Mouse (Mus musculus) kidney, postnatal 10 days (tissue): ENCODE measurements at regions not wholly inside any gene's neighbourhood (a gene's known extent, or its start where the extent isn't known, plus 50 kb on each side); places are given as distances from the start of the nearest gene placed in this dataset.

Experiments
- DNase-seq: peaks from one replicate; pipeline ENCODE4 v3.0.0; 2021; ENCODE audit warnings: mixed read lengths

GRCm38 (mm10) chr14:102925769-102926443, 56.5 kb downstream of the Kctd12 start:
- peak; percentile 6 for DNase-seq

- no peak for DNase-seq
Observed at GRCm38 (mm10) chr14:102924674-102925073, 57.8 kb downstream of the Kctd12 start.

DNA sequence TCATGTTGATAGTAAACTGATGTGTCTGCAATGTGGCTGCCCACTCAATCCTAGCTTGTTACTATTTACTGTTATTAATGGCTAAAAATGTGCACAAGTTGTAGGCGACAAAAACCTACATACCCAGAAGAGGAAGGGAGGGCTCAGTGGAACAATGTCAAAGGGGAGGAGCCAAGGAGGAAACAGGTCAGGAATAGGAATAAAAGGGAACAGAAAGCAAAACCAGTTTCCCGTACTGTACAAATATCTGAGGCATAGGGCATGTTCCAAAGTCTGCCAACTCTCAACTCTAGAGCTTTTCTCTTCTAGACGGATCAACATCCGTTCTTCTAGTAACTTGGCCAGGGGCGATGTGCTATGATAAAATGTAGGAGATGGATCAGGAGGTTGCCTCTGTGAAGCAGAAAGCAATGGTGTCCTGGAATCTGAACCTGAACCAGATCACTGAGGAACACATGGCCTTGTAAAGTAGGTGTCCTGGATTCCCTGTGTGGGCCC, 59.9 kb downstream of the Kctd12 start:
- DNase-seq: no peak

DNA sequence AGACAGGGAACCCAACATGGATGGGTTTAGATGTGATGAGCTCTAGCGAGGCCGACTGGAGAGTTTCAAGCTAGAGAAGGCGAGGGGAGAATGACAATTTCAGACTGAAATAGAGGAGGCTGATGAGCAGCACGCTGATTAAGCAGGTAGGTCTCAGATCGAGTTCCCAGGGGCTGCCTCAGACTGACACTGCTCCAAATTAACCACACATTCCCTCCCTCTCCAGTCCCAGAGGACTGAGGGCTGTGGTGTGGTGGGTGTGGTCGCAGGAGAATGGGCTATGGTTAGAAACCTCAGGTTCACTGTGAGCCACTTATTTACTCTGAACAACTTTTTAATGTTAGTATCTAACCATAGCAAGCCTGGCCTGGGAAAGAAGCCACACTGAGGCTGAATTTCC, 62.0 kb downstream of the Kctd12 start:
- no peak for DNase-seq

DNA sequence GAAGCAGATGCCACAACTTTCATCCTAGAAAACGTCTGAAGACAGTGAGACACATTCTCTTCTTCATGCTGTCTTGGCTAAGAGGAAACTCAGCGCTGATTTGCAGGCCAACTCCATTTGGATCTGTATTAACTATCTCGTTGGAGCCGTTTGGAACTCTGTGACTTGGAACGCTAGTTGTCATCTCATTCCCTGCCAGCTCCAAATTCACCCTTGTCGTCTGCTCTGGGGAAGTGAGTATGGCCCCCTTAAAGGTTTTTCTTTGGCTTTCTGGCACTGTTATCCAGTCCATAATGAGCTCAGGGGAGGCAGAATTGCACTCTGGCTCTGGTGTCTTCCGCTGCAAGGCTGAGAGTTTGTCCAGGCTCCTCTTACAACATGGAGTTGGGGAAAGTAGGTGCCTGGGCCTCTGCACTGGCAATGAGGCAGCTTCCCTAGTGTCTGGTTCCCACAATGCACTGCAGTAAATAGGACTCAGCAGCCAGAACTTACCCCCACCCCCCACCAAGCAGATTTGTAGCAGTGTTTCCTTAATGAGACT, 63.1 kb downstream of the Kctd12 start:
- DNase-seq: no peak

DNA sequence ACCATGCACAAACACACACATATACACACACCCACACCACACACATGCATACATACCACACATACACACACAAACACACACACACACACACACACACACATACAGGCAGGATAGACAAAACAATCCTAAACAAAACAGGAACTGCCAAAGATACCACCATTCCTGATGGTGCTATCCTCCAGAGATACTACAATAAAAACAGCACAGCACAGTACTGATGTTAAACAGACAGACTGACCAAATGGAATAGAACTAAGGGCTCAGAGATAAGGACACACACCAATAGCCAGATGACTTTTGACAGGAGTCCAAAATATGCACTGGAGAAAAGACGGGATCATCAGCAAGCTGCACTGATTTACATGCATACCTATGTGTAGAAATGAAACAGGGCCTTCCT, 64.5 kb downstream of the Kctd12 start:
- no peak for DNase-seq

DNA sequence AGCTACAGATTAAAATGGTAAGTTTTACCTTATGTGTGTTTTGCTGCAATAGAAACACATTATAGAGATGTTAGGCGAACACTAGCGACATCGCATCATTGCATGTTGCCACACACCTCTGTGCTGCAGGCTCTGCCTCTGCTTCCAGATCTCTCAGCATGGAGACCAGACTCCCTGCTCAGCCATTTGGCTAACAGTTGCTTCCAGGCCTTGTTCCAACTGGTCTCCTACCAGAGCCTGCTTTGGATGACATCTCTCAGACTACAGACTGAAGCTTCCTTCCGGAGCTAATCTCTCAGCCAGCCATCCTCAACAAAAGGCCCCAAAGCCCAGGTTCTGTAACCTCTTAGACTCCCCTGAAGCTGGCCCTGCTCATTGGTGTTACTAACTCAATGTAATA, 66.5 kb downstream of the Kctd12 start:
- DNase-seq: peak; percentile 12

- no peak for DNase-seq
Observed at GRCm38 (mm10) chr14:102911582-102911981, 70.9 kb downstream of the Kctd12 start.

- no peak for DNase-seq
Observed at GRCm38 (mm10) chr14:102908990-102909389, 73.4 kb downstream of the Kctd12 start.

GRCm38 (mm10) chr14:102907411-102908103, 74.9 kb downstream of the Kctd12 start:
- no peak for DNase-seq

- DNase-seq: no peak
Observed at GRCm38 (mm10) chr14:102906826-102907225, 75.6 kb downstream of the Kctd12 start.

GRCm38 (mm10) chr14:102906286-102906685, 76.2 kb downstream of the Kctd12 start:
- peak; percentile 9 for DNase-seq

DNA sequence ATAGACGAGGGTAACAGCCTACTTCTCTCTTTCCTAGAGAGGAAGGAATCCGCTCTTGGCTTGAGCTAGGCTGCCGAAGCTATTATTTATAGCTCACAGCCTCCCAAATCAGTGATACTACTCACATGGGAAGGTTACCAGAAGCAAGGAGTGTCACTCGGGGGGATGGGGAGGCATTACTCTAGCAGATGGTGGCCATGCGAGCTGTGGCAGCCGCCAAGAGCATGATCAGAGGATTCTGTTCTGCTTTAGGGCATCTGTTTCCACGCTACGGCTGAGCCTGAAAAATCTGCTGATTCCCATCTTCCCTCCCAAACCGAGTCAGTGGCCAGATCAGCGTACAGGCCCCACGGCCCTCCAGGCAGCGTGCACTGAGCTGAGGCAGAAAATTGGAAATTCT, 79.5 kb downstream of the Kctd12 start:
- peak; percentile 38 for DNase-seq

GRCm38 (mm10) chr14:102902236-102902635, 80.2 kb downstream of the Kctd12 start:
- no peak for DNase-seq

DNA sequence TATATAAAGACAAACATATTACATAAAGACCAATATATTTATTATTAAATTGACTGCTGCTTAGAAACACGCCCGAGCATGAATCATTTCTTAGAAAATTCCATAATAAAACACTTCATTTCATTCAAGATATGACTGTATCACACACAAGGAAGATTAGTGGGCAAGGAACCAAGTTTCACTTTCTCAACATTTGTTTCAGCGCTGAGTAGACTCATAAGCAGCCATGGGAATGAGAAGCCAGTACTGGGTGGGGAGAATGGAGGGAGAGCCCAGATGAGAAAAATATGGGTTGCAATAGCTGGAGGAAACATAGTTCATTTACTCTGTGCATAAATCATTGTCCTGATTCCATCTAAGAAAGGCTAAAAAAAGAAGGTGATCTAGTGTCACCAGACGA, 84.0 kb downstream of the Kctd12 start:
- no peak for DNase-seq

DNA sequence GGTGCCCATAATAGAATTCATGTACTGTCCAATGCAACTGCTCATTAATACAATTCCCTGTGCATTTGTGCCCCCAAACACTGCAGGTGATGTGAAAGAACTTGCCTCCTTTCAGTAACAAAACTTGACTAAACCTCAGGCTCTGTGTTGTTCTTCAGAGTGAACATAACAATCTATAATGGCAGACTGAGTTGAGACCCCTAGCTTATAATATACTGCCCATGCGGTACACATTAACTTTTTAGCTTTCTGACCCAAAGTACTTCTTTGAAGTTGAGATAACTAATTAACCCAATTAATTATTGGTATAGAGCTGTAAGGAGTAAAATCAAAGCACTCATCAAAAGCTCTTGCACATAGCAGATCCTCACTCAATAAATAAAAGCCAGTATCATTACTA, 85.4 kb downstream of the Kctd12 start:
- no peak for DNase-seq

- no peak for DNase-seq
Observed at GRCm38 (mm10) chr14:102896527-102896926, 85.9 kb downstream of the Kctd12 start.

GRCm38 (mm10) chr14:102893241-102893640, 89.2 kb downstream of the Kctd12 start:
- no peak for DNase-seq

GRCm38 (mm10) chr14:102891552-102891951, 90.9 kb downstream of the Kctd12 start:
- no peak for DNase-seq

DNA sequence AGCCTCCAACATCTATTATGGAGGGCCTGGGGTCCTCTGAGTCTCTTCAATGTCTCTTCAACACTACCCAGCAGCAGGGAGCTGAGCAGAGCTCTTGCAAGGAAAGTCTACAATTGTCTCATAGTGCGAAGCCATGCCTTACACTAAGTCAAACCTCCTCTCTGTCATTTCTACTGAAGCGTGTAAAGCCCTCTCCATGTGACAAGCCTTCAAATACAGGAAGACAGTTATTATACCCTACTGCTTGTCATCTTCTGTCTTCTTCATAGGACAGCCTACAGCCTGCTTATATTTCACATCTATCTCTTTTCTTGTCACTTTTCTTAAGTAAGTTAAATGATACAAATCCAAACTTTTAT, 97.2 kb downstream of the Kctd12 start:
- no peak for DNase-seq

DNA sequence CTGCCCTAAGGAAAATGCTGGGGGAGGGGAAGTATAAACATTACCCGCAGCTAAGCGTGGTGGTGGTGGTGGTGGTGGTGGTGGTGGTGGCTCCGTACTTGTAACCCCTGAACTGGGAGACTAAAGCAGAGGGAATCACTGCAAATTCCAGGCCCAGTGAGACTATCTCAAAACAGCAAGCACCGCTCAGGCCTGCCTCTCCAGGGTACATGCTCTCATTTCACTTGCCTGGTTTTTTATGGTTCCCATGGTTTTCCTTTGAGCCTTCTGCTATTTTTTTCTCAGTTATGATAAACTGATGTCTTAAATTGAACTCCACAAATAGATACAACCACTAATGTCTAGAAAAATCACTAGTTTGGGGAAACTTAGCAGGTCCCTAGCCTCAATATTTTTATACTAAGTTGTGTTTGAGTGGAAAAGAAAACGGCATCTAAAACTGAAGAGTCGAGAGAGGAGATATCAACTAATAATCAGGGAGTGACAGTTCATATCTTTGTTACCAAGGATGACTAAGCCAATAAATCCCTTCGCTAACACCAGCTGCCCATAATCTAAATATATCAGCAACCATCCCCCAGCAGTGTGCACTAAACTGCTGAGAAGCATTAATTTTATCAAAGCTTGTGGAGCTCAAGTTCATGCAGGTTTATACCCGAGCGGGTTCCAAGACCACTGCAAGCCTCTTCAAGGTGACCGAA, 97.7 kb downstream of the Kctd12 start:
- DNase-seq: no peak

DNA sequence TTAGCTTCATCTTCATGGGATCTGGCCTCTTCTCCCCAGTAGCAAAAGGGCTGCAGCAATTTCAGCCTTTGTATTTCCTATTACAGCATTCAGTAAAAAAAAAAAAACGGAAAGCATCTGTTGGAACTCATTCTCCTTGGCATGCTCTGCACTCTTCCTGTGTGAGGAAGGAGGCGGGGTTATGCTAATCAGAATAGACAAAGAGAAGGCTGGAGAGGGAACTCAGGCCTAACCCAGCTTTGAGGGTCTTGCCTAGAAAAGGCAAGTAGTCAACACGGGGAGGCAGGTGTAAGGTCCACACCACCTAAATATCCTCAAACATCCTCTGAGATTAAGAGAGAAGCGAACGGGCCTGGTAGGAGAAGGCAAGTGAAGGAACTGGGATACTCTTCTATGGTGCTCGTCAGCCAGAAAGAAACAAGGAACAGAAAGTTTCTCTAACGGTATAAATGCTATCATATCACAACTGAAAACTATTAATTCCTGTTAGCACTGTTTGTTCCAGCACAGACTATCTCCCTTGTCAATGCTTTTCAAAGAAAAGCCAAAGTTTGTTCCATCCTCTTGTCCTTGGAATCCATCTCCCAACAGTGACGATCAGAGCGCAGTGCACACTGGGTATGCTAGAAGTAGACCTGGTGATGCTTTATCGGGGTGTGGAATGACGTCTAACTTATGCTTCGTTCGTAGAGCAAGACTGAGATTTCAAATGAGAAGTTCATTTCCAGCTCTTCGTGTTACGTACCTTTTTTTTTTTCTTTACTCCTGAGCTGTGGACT, 98.9 kb downstream of the Kctd12 start:
- peak; percentile 50 for DNase-seq

GRCm38 (mm10) chr14:102882281-102882680, 100.2 kb downstream of the Kctd12 start:
- no peak for DNase-seq
